Mouse (Mus musculus) MEL (cell line): ENCODE measurements around the gene Atp6v0a4.

ENCODE experiments used
- CTCF ChIP-seq, 3 experiments: IDR thresholded peaks in 2 of 3; conservative IDR thresholded peaks in 1 of 3; 2 replicates each; pipeline ENCODE4 v1.5.1; 2011 to 2012; ENCODE audit warnings: low read length in 3 of 3, low read depth in 2 of 3, mild to moderate bottlenecking in 2 of 3, improper control_type of control experiment in 1 of 3, inconsistent platforms in 1 of 3, mixed read lengths in 1 of 3, moderate library complexity in 1 of 3; ENCODE audit not compliant: control insufficient read depth in 1 of 3, insufficient read depth in 1 of 3, poor library complexity in 1 of 3, severe bottlenecking in 1 of 3
- HCFC1 ChIP-seq: IDR thresholded peaks from 2 replicates; pipeline ENCODE4 v1.6.1; 2012; ENCODE audit warnings: low read depth, mild to moderate bottlenecking, inconsistent platforms, low read length, improper control_type of control experiment, moderate library complexity
- KAT2A ChIP-seq: conservative IDR thresholded peaks from 2 replicates; pipeline ENCODE4 v1.6.1; 2012; ENCODE audit warnings: low read depth, low read length, improper control_type of control experiment, inconsistent platforms
- MAFK ChIP-seq: IDR thresholded peaks from 2 replicates; pipeline ENCODE4 v1.6.1; 2011; ENCODE audit warnings: low read depth, mild to moderate bottlenecking, low read length, improper control_type of control experiment, borderline replicate concordance
- MAX ChIP-seq: IDR thresholded peaks from 2 replicates; pipeline ENCODE4 v1.6.1; 2011; ENCODE audit warnings: low read length, improper control_type of control experiment
- MEF2A ChIP-seq: IDR thresholded peaks from 2 replicates; pipeline ENCODE4 v1.6.1; 2014; ENCODE audit warnings: low read depth, mild to moderate bottlenecking, inconsistent platforms, low read length, improper control_type of control experiment; ENCODE audit not compliant: poor library complexity, insufficient replicate concordance, severe bottlenecking; ENCODE audit errors: extremely low read depth
- MYC ChIP-seq: IDR thresholded peaks from 2 replicates; pipeline ENCODE4 v1.6.1; 2011; ENCODE audit warnings: low read depth, mild to moderate bottlenecking, low read length, improper control_type of control experiment, moderate library complexity
- POLR2A ChIP-seq, 2 experiments: IDR thresholded peaks; 2 replicates each; pipeline ENCODE4 v1.6.1; 2011 to 2012; ENCODE audit warnings: low read length in 2 of 2, mild to moderate bottlenecking in 2 of 2, control low read depth in 1 of 2, improper control_type of control experiment in 1 of 2, low read depth in 1 of 2, moderate library complexity in 1 of 2; ENCODE audit not compliant: control insufficient read depth in 1 of 2, insufficient read depth in 1 of 2, poor library complexity in 1 of 2
- TAL1 ChIP-seq: IDR thresholded peaks from 2 replicates; pipeline ENCODE4 v1.6.1; 2012; ENCODE audit warnings: mild to moderate bottlenecking, inconsistent platforms, low read length, moderate library complexity, mixed read lengths
- UBTF ChIP-seq: IDR thresholded peaks from 2 replicates; pipeline ENCODE4 v1.6.1; 2012; ENCODE audit warnings: low read depth, mild to moderate bottlenecking, inconsistent platforms, low read length, improper control_type of control experiment, moderate library complexity, borderline replicate concordance; ENCODE audit not compliant: insufficient read depth
- USF1 ChIP-seq: IDR thresholded peaks from 2 replicates; pipeline ENCODE4 v1.6.1; 2014; ENCODE audit warnings: low read depth, mild to moderate bottlenecking, inconsistent platforms, low read length, improper control_type of control experiment, moderate library complexity
- USF2 ChIP-seq, 2 experiments: IDR thresholded peaks; 2 replicates each; pipeline ENCODE4 v1.6.1; 2011 to 2012; ENCODE audit warnings: improper control_type of control experiment in 2 of 2, low read length in 2 of 2, borderline replicate concordance in 1 of 2, inconsistent platforms in 1 of 2, low read depth in 1 of 2, mild to moderate bottlenecking in 1 of 2; ENCODE audit not compliant: insufficient read depth in 1 of 2
- ZC3H11A ChIP-seq: IDR thresholded peaks from 2 replicates; pipeline ENCODE4 v1.6.1; 2012; ENCODE audit warnings: low read depth, mild to moderate bottlenecking, inconsistent platforms, low read length, improper control_type of control experiment

DNA sequence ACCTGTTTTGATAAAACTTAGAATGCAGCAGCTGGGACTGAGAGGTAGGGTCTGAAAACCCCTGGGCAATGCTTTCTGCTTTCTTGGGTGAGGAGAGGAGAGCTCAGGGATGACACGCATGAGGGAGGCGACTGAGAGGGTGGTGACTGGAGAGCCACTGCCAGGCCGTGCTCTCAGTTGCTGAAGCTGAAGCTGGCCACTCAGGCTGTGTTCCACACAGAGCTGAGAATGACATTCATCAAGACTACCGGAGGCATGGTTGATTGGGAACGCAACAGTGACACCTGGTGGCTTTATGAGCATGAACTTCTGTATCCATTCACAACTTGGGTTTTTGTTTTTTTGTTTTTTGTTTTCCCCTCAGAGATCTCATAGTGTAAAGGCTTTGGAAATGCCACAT lies 58.2 kb downstream of the Atp6v0a4 start:
- peak; percentile 61 to 87 (median 61) for TF ChIP-seq CTCF (IDR thresholded peaks at IDR 0.05 in 2 of 3, conservative IDR thresholded peaks at IDR 0.05 in 1 of 3; ENCODE audit: control insufficient read depth in 1 of 3, insufficient read depth in 1 of 3, low read depth in 2 of 3, low read length in 3 of 3, poor library complexity in 1 of 3, severe bottlenecking in 1 of 3)
- no peak for TF ChIP-seq MYC
- TF ChIP-seq MEF2A = no peak
- TF ChIP-seq MAFK = no peak
- TF ChIP-seq TAL1 = no peak
- TF ChIP-seq USF2 (IDR thresholded peaks at IDR 0.05; ENCODE audit: borderline replicate concordance in 1 of 2, insufficient read depth in 1 of 2, low read depth in 1 of 2, low read length in 2 of 2) = no peak
- TF ChIP-seq HCFC1 = no peak
- no peak for TF ChIP-seq POLR2A (IDR thresholded peaks at IDR 0.05; ENCODE audit: control insufficient read depth in 1 of 2, insufficient read depth in 1 of 2, low read depth in 1 of 2, low read length in 2 of 2, poor library complexity in 1 of 2)
- no peak for TF ChIP-seq KAT2A
- no peak for TF ChIP-seq MAX
- peak; percentile 83 for TF ChIP-seq ZC3H11A
- TF ChIP-seq USF1 = no peak
- TF ChIP-seq UBTF = no peak
